18 mouse cellular contexts compared by ENCODE assay signal in genomic region chr17:62685181-62685580, GRCm38 (mm10).
DNase-seq lines count a peak whose midpoint lies in the region; ATAC-seq and TF ChIP-seq lines count a peak whose summit lies in the region.
"Had no signal": no experiment of that assay in that cellular context is flagged by ENCODE, and none has a peak within 500 bp of the region (broad histone marks: within the 10 kb centered on the region; RNA-seq: fewer than 3 reads in every experiment).

No protein-coding gene starts in this region.

- H3K4me3 ChIP-seq in E14TG2a.4 (replicated peaks; ENCODE audit: low read length) (peak overlapping the region; percentile 41; the same call in 1 of the 2 replicates), ES-E14 (ENCODE audit: insufficient read depth in 1 of 2, low read depth in 1 of 2, low read length in 2 of 2, poor library complexity in 1 of 2, severe bottlenecking in 1 of 2) (no peak overlapping the region; a peak in 1 of 4 replicates)
- no peak overlapping the region for H3K4me3 ChIP-seq in kidney, postnatal 0 days (replicated peaks; ENCODE audit: low read depth, low read length)
- H3K4me3 ChIP-seq: gastrocnemius, adult 2 months; hindbrain, embryonic 13.5 days; liver, embryonic 15.5 days had no signal

- no peak for ATAC-seq in kidney, postnatal 0 days (replicated peaks; ENCODE audit: low FRiP score, low read depth)
- ATAC-seq: forebrain, postnatal 0 days; inflammation-experienced regulatory T-cells, adult 6 months had no signal

- no peak overlapping the region for H3K9ac ChIP-seq in ES-E14 (ENCODE audit: insufficient read depth, low read depth, low read length, poor library complexity, severe bottlenecking)
- no peak overlapping the region for H3K9ac ChIP-seq in kidney, postnatal 0 days (ENCODE audit: low read depth, low read length)
- H3K9ac ChIP-seq: forebrain, postnatal 0 days; hindbrain, embryonic 13.5 days; liver, embryonic 15.5 days had no signal

- H3K4me1 ChIP-seq in E14TG2a.4 (replicated peaks; ENCODE audit: low read depth, low read length) (peaks cover 29% of the 10 kb centered on the region), ES-E14 (ENCODE audit: control insufficient read depth in 2 of 2, insufficient read depth in 2 of 2, low read length in 2 of 2, poor library complexity in 1 of 2) (peaks cover 0 to 3% of the 10 kb centered on the region in 2 experiments; a peak in 2 of 4 replicates)
- no peaks in the 10 kb centered on the region for H3K4me1 ChIP-seq in kidney, postnatal 0 days (replicated peaks; ENCODE audit: insufficient read depth, low read length)
- H3K4me1 ChIP-seq: liver, embryonic 15.5 days had no signal

- in situ Hi-C loops in ES-E14 (cut with MboI; ENCODE audit: low sequenced_read_pairs in 2 of 2, unreplicated experiment in 2 of 2), result no loop called here

- H3K27me3 ChIP-seq in E14TG2a.4 (ENCODE audit: insufficient read depth, low read length), result no peaks in the 10 kb centered on the region
- H3K27me3 ChIP-seq in kidney, postnatal 0 days (ENCODE audit: insufficient read depth, low read length), result no peaks in the 10 kb centered on the region
- H3K27me3 ChIP-seq: hindbrain, embryonic 13.5 days; liver, embryonic 15.5 days had no signal

- WGBS in kidney, postnatal 0 days, result 83% methylated on average over 6 of the region's 6 CpGs

- H3K36me3 ChIP-seq in E14TG2a.4 (ENCODE audit: insufficient read depth, low read length), result no peaks in the 10 kb centered on the region
- no peaks in the 10 kb centered on the region for H3K36me3 ChIP-seq in ES-E14 (ENCODE audit: control insufficient read depth, insufficient read depth, low read length, poor library complexity, severe bottlenecking)
- no peaks in the 10 kb centered on the region for H3K36me3 ChIP-seq in kidney, postnatal 0 days (ENCODE audit: insufficient read depth, low read length)
- H3K36me3 ChIP-seq: hindbrain, embryonic 13.5 days; liver, embryonic 15.5 days had no signal

- DNase-seq in kidney, adult 11 months, result peak; percentile 30
- DNase-seq in kidney, adult 18-20 months, result no peak
- DNase-seq in ES-E14 (ENCODE audit: low read depth, low spot score), result peak; percentile 27
- no peak for DNase-seq in kidney, postnatal 0 days (ENCODE audit: low spot score)
- no peak for DNase-seq in cerebellum, adult 9-11 months
- no peak for DNase-seq in gastrocnemius, postnatal 36 days
- DNase-seq: adrenal gland, adult 8-10 months; cerebellum, postnatal 10 days; forebrain, postnatal 0 days; gastrocnemius, adult 2 months; heart, postnatal 10 days; thymus, postnatal 14 days had no signal

- no peaks in the 10 kb centered on the region for H3K9me3 ChIP-seq in E14TG2a.4 (ENCODE audit: low read length)
- no peaks in the 10 kb centered on the region for H3K9me3 ChIP-seq in ES-E14 (ENCODE audit: control insufficient read depth, insufficient read depth, low read depth, low read length)
- no peaks in the 10 kb centered on the region for H3K9me3 ChIP-seq in kidney, postnatal 0 days (replicated peaks; ENCODE audit: low read length)
- H3K9me3 ChIP-seq: hindbrain, embryonic 13.5 days; liver, embryonic 15.5 days had no signal

- no peak overlapping the region for H3K27ac ChIP-seq in ES-E14 (ENCODE audit: insufficient read depth, low read depth, low read length, poor library complexity, severe bottlenecking)
- peak overlapping the region; percentile 64; the same call in 1 of the 2 replicates for H3K27ac ChIP-seq in kidney, postnatal 0 days
- H3K27ac ChIP-seq: gastrocnemius, adult 2 months; hindbrain, embryonic 13.5 days; liver, embryonic 15.5 days; macrophage had no signal

- no peak for TF ChIP-seq CTCF in E14TG2a.4 (conservative IDR thresholded peaks at IDR 0.05; ENCODE audit: low read length)
- TF ChIP-seq CTCF in kidney, postnatal 0 days (IDR thresholded peaks at IDR 0.05; ENCODE audit: low read depth), result no peak

- intact Hi-C loops in gastrocnemius, postnatal 36 days (cut with DNase I), result no loop called here

- no peak overlapping the region for H3K4me2 ChIP-seq in kidney, postnatal 0 days (ENCODE audit: low read length)
- H3K4me2 ChIP-seq: hindbrain, embryonic 13.5 days; liver, embryonic 15.5 days; midbrain, embryonic 11.5 days had no signal

TF ChIP-seq in ES-E14, 5 proteins besides CTCF, POLR2A, EP300 and RAD21:
- no peak for TF ChIP-seq MAFK (IDR thresholded peaks at IDR 0.05; ENCODE audit: insufficient read depth, low read depth, low read length)
- no peak; the same call in 1 of the 2 replicates for TF ChIP-seq ZNF384 (IDR thresholded peaks at IDR 0.05; ENCODE audit: low read depth, low read length)
- no peak for TF ChIP-seq HCFC1 (IDR thresholded peaks at IDR 0.05; ENCODE audit: borderline replicate concordance, insufficient read depth, low read length)
- TF ChIP-seq ZC3H11A (IDR thresholded peaks at IDR 0.05; ENCODE audit: borderline replicate concordance, low read depth, low read length), result no peak
- TF ChIP-seq CHD2 (IDR thresholded peaks at IDR 0.05; ENCODE audit: low read depth, low read length), result no peak

Comparison
In these comparisons a context has a peak if more than half of its experiments do, and no peak if none do; other contexts are left out.
1. DNase-seq: peak in kidney, adult 11 months (single experiment) and ES-E14 (single experiment); none in kidney, adult 18-20 months (single experiment), kidney, postnatal 0 days (single experiment), cerebellum, adult 9-11 months (single experiment) and gastrocnemius, postnatal 36 days (0 of 2).